Mouse (Mus musculus) splenic B cell, adult 2 months (primary cell): Measurements from ENCODE around the gene Lysmd3.

Experiments used
- DNase-seq: peaks from one replicate; pipeline ENCODE4 v3.0.0-alpha.2; 2011; ENCODE audit warnings: low read depth, low spot score
- H3K27me3 ChIP-seq: 2 replicates; pipeline ENCODE4 v1.6.1; 2012; ENCODE audit warnings: mild to moderate bottlenecking, low read length, moderate library complexity, mixed read lengths; ENCODE audit not compliant: control insufficient read depth, poor library complexity, insufficient read depth, severe bottlenecking
- H3K36me3 ChIP-seq: 2 replicates; pipeline ENCODE4 v1.6.1; 2012; ENCODE audit warnings: mild to moderate bottlenecking, low read length, moderate library complexity, mixed read lengths; ENCODE audit not compliant: control insufficient read depth, poor library complexity, insufficient read depth, severe bottlenecking

Lysmd3 gene

GRCm38 (mm10) chr13:81703621-81704020, 46.2 kb downstream of the Lysmd3 start:
- no peak for DNase-seq
- no peaks in the 10 kb centered on the region for H3K36me3 ChIP-seq

GRCm38 (mm10) chr13:81706311-81706710, 48.8 kb downstream of the Lysmd3 start:
- no peaks in the 10 kb centered on the region for H3K36me3 ChIP-seq
- DNase-seq: no peak
- no peaks in the 10 kb centered on the region for H3K27me3 ChIP-seq

More at GRCm38 (mm10) chr13:81703621-81704020, 46.2 kb downstream of the Lysmd3 start:
- H3K27me3 ChIP-seq: no peaks in the 10 kb centered on the region

- no peaks in the 10 kb centered on the region for H3K36me3 ChIP-seq
- no peaks in the 10 kb centered on the region for H3K27me3 ChIP-seq
- DNase-seq: no peak
Measured at GRCm38 (mm10) chr13:81709805-81710204, 52.3 kb downstream of the Lysmd3 start.

- Histone ChIP-seq H3K27me3 (no peaks in the 10 kb centered on the region), H3K36me3 (no peaks in the 10 kb centered on the region)
- DNase-seq: peak; percentile 47
Measured at GRCm38 (mm10) chr13:81710266-81710665, 52.8 kb downstream of the Lysmd3 start.

- Histone ChIP-seq H3K36me3 (no peaks in the 10 kb centered on the region), H3K27me3 (no peaks in the 10 kb centered on the region)
- DNase-seq: peak; percentile 95
Measured at GRCm38 (mm10) chr13:81710775-81711545, 53.5 kb downstream of the Lysmd3 start, which contains the start of the genes Polr3g and Mblac2. TSS of gene Polr3g (minus strand) at chr13:81711013. TSS of gene Mblac2 (plus strand) at chr13:81711341.

GRCm38 (mm10) chr13:81711546-81712371, 54.3 kb downstream of the Lysmd3 start:
- H3K36me3 ChIP-seq: no peaks in the 10 kb centered on the region
- peak; percentile 6 for DNase-seq
- H3K27me3 ChIP-seq: no peaks in the 10 kb centered on the region

- DNase-seq: no peak
- Histone ChIP-seq H3K27me3 (no peaks in the 10 kb centered on the region), H3K36me3 (no peaks in the 10 kb centered on the region)
Measured at GRCm38 (mm10) chr13:81713896-81714295, 56.4 kb downstream of the Lysmd3 start.
